Mouse (Mus musculus) cerebellum, adult 2 months (tissue): ENCODE results near the gene Twnk.

ENCODE experiments used
- CTCF ChIP-seq: fragments of 200-500 bp; IDR thresholded peaks from 2 replicates; pipeline ENCODE4 v1.5.1; 2011; ENCODE audit warnings: low read depth, mild to moderate bottlenecking, control low read depth, low read length, moderate library complexity, borderline replicate concordance; ENCODE audit not compliant: insufficient read depth
- POLR2A ChIP-seq: fragments of 200-500 bp; IDR thresholded peaks from 2 replicates; pipeline ENCODE4 v1.6.1; 2011; ENCODE audit warnings: low read length, control low read depth, borderline replicate concordance; ENCODE audit not compliant: insufficient read depth

DNA sequence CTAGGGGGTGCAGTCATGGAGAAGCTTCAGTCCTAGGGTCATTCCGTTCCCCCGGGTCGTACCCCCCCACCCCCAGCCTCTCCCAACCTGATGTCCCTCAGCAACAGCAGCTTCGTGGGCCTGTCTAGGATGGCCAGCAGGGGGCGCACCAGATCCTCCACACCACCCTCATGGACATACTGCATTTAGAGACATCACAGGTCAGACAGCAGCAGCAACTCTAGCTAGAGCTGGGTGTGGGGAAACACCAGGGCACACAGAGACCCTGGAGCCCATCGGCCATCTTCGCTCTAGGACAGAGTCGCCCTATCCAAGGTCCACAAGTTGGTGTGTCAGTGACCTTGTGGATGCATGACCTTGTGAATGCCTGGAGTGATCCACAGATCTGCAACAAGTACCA lies 24.6 kb downstream of the Twnk start:
- TF ChIP-seq POLR2A (no peak), CTCF (peak; percentile 77)
